Mouse (Mus musculus): Measurements from ENCODE around the gene Adprh.
"Not testable (repeated sequence)": the region's sequence is repeated elsewhere in the genome, so short reads cannot be mapped to it uniquely, and the experiment has no call there.

Gene Adprh

DNA sequence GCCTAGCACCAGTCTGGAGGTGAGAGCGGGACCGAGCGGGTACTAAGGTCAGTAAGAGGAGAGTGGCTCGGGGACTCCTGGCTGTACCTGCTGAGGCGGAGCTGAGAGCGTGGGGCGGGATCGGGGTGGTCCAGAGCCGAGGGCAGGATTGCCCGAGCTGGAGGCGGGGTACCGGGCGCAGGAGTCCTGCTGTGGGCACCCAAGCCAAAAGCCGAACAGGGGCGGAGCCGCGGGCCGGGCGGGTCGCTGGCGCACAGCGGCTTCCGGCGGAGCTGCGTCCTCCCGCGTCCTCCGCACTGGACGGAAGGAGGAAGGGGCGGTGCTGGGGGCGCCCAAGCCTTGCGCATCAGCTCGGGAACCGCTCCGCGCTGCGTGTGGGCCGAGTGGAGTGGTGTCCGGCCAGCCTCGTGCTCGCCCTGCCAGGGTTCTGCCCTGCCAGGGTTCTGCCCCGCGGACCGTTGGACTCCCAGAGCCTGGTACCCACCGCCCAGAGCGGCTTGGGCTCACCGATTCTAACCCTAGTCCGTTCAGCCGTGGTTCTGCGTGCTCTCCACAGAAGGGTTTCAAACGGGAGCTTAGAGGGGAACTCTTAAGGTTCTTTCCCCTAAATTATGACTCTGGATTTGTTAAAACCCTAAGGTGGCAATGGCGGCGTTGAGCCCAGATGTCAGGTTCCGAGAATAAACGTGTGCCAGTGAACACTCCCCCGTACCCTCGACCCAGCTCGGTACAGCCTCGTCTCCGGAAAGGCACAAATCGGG, at the start of gene Adprh:
Gene Adprh, minus strand, starts transcription at position 262 of the 761 bp plus-strand sequence.
- peak; percentile 72 for DNase-seq (ENCODE audit: low read depth)

DNA sequence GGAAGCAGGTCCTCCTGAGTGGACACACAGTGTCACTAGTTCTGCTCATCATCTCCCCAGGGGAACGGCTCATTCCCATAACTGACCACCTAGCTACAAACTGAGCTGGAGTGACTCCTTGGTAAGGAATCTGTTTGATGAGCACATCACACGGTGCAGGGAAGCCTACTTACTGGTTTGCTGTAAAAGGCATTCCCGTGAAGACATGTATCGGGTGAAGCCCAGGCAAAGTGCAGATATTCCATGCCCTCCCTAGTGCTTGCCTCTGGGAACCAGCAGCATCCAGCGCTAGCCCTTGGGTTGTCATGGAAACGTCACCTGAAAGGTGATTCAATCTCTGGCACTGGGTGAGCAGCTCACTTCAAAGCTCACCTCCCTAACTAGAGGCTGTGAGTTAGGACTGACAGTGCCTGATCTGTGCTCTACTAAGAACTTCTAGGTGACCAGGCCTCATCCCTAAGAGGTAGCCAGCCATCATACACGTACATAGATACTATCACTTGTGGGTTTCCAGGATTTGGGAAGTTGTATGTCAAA, 44.2 kb upstream of the Adprh start:
- no peak for DNase-seq (ENCODE audit: low read depth)

DNA sequence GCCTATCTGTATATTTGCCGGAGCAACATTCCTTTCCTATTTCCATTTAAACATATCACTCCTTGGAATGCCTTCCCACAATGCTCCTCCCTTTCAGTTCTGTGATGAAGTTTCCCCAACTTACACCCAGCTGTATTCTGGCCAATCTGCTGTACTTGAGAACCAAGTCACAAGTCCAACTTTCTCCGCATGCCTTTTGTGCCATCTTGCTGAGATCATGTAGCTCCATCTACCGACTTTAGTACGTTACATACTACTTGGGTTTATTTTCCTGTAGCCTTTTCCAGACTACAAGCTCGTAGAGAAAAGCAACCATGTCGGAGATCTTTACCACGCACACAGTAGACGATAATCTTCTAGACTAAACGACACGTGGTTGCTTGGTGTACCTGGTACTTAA, 41.4 kb upstream of the Adprh start:
- DNase-seq (ENCODE audit: low read depth) = no peak

DNA sequence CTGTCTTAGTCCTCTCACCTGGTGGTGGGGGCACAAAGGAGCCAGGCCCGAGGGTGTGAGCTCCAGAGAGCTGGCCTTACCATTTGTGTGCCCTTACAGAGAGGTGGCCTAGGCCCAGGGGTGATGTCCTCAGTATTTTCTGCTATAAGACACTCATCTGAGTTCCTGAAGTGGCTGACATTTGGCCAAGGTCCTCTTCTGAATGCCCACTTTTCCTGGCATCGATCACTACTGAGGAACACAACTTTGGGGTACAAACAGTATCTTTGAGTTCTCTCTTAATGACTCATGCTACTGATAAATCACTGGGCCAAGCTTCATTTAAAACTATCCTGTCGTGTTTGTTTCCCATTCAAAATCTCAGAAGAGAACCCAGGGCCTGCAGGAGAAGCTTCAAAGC, 40.0 kb upstream of the Adprh start:
- DNase-seq (ENCODE audit: low read depth) = no peak

DNA sequence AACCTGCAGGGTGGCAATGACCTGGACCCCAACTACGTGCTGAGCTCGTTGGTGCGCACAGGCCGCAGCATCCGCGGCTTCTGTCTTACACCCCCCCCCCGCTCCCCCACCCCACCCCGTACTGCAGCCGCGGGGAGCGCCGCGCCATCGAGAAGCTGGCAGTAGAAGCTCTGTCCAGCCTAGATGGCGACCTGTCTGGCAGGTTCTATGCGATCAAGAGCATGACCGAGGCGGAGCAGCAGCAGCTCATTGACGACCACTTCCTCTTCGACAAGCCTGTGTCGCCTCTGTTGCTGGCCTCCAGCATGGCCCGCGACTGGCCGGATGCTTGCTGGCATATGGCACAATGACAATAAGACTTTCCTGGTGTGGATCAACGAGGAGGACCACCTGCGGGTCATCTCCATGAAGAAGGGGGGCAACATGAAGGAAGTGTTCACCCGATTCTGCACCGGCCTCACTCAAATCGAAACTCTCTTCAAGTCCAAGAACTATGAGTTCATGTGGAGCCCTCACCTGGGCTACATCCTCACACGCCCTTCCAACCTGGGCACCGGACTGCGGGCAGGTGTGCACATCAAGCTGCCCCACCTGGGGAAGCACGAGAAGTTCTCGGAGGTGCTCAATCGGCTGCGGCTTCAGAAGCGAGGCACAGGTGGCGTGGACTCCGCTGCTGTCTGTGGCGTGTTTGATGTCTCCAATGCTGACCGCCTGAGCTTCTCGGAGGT, 31.2 kb upstream of the Adprh start:
- no peak for DNase-seq (ENCODE audit: low read depth)

DNA sequence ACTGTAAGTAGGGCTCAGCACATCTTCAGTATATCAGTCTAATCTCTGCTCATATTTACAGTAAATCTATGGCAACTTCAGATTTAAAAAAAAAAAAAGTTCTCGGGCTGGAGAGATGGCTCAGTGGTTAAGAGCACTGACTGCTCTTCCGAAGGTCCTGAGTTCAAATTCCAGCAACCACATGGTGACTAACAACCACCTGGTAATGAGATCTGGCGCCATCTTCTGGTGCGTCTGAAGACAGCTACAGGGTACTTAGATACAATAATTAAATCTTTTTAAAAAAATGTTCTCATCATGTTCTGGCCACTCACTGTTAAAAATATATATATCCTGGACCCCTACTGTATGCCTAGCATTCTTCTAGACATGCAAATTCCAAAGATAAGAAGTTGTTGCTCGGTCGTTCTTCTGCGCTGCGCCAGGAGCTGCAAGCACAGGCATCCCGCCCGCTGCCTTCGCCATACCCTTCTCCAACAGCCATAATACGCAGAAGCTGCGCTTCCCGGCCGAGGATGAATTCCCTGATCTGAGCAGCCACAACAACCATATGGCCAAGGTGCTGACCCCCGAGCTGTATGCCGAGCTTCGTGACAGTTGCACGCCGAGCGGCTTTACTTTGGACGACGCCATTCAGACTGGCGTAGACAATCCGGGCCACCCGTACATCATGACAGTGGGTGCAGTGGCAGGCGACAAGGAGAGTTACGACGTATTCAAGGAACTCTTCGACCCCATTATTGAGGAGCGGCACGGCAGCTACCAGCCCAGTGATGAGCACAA, 30.5 kb upstream of the Adprh start:
- no peak for DNase-seq (ENCODE audit: low read depth)

DNA sequence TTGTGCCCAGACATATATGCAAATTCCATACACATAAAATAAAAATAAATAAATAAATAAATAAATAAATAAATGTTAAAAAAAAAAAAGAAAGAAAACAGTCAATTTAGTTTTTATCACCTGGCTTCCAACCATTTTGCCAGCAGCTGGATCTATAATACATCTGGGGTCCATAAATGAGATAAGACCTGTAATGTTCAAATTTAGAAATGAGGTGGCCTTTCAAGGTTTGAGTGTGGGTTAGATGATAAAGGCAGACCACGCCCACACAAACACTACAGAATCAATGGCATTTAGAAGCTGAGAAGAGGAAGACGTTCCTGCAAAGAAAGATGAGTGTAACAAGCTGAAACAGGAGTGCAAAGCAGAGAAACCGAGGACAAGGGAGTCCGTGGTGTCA, 28.8 kb upstream of the Adprh start:
- DNase-seq (ENCODE audit: low read depth) = no peak

DNA sequence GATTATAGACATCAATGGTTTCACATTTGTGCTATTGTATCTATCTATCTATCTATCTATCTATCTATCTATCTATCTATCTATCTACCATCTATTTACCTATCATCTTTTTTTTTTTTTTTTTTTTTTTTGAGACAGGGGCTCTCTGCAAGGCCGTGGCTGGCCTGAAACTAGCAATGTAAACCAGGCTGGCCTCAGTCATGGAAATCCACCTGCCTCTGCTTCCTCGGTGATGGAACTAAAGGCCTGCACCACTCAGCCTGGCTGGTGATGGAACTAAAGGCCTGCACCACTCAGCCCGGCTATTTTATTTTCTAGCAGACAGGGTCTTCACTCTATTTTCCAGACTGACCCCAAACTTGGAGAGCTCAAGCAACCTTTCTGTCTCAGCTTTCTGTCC, 25.8 kb upstream of the Adprh start:
- no peak for DNase-seq (ENCODE audit: low read depth)

DNA sequence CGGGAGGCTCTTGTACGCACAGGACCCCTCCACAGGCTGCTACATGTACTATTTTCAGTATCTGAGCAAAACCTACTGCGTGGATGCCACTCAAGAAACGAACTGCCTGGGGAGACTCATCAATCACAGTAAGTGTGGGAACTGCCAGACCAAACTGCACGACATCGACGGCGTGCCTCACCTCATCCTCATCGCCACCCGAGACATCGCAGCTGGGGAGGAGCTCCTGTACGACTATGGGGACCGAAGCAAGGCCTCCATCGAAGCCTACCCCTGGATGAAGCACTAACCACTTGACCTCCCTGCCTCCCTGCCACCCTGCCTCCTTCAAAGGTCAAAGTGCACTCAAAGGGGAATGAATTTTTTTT, 24.7 kb upstream of the Adprh start:
- DNase-seq (ENCODE audit: low read depth) = not testable (repeated sequence)

DNA sequence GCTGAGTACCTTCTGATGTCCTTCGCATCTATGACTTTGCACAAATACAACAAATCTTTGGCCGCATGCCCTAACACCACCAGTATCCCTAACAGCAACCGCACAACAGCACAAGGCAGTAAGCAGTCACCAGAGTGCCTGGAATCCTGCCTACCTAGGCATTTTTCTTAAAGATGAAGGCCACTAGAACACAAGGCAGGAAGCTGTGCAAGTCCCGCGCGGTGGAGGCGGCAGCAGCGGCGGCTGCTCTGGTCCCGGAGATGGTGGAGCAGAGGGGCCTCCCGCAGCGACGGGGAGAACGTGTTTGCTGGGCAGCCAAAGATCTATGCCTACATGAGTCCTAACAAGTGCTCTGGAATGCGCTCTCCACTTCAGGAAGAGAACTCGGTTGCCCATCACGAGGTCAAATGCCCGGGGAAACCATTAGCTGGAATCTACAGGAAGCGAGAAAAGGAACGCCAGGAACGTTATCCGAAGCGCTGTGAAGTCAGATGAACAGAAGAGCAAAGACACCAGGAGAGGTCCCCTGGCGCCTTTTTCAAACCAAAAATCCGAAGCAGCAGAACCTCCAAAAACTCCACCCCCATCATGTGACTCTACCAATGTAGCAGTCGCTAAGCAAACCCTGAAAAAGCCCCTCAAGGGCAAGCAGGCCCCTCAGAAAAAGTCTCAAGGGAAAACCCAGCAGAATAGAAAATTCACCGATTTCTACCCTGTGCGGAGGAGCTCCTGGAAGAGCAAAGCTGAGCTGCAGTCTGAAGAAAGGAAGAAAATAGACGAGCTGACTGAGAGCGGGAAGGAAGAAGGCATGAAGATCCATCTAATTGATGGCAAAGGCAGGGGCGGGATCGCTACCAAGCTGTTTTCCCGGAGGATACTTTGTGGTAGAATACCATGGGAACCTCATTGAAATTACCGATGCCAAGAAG, 24.1 kb upstream of the Adprh start:
- no peak for DNase-seq (ENCODE audit: low read depth)

DNA sequence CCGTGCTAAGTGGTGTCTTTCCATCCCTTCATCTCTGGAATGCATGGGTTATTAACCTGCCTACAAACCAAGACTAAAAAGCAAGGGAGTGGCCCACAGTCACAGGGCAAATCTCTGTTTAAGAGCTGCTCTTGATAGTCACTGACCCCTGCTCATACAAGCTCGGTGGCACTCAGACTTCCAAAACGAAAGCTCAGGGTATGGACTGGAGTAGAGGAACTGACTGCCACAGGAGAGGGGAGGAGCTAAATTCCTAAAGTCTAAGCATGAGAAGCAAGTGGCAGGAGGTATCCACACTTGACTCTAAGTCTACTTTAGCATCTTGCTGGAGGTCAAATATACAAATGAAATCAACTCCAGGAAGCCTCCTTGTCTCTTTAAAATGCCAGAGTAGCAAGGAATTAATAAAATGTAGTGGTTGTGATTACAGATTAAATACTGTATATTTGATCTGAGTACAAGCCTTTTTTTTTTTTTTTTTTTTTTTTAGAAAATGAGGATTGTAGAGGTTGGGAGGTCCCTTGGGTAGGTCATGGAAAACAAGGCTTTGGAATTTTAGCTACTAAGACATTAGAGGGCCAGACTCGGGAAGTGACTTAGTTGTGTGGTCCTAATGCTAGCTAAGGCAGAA, 23.3 kb upstream of the Adprh start:
- DNase-seq (ENCODE audit: low read depth) = no peak

DNA sequence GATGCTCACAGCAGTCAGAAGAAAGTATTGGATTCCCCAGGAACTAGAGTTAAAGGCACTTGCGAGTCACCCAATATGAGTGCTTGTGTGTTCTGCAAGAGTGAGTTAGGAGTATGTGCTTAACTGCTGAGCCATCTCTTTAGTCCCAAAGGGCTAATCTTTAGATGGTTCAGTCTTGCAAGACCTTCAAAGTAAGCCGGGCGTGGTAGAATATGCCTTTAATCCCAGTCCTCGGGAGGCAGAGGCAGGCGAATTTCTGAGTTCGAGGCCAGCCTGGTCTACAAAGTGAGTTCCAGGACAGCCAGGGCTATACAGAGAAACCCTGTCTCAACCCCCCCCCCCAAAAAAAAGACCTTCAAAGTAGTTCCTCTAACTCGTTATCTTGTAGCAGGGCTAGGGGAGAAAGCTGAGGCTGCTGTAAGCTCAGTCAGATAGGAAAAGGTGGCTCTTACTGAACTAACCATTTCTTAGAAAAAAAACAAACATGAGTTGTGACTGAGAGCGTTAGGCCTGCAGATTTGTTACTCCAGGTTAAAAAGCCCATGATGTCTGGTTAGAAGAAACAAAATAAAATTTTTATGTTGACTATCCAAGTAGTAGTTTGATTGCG, 22.3 kb upstream of the Adprh start:
- no peak for DNase-seq (ENCODE audit: low read depth)

DNA sequence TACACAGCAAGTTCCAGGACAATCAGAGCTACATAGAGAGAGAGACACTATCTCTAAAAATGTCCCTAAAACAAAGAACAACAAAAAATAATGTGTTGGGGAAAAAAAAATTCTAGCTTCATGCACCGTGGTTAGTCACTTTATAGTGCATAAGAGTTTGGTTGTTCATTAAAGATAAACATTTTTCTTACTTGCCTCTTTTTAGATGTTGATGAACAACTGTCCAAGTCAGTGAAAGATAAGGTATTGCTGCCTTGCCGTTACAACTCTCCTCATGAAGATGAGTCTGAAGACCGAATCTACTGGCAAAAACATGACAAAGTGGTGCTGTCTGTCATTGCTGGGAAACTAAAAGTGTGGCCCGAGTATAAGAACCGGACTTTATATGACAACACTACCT, 21.2 kb upstream of the Adprh start:
- DNase-seq (ENCODE audit: low read depth) = no peak

DNA sequence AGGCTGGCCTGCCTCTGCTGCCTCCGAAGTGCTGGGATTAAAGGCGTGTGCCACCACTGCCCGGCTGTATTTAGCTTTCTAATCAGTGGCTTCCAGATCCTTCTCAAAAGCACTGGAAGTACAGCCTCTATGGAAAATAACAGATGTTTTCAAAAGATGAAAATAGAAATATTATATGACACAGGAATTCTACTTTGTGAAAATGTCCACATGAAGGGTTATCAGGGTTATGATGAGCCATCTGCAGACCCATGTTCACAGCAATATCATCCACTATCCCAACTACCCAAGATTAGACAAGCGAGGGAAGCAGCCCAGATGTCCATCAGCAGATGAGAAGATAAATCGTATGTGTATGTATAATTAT, 20.0 kb upstream of the Adprh start:
- DNase-seq (ENCODE audit: low read depth) = no peak

DNA sequence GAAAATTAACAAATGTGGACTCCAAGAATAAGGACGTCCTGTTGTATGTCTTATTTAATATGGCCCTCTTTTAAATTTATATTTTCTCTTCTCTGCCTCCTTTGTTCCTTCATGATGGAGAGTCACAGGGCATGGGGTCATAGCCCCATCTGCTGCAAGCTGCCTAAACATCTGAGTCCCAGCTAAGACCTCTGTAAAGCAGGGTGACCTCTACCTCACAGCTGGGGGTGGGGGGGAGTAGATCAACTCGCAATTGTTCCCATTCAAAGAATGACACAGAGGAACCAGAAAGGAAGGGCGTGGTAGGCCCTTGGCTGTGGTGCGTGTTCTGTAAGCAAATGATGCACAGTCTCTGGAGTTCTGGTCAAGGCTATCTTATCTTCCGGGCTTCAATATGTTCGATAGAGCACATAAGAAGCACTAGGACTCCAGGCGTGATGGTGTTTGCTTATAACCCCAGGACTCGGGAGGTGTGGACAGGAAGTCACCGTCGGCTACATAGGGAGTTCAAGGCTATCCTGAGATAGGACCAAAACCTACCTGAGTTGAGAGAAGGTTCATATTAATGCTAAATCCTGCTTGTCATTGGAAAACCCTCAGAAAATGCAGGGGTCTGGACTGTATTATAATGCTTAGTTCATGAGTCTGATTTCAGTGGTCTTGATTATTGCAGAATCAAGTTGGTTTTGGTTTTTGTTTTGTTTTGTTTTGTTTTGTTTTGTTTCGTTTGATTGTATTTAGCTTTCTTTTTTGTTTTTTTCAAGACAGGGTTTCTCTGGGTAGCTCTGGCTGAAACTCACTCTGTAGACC, 19.4 kb upstream of the Adprh start:
- DNase-seq (ENCODE audit: low read depth) = no peak

DNA sequence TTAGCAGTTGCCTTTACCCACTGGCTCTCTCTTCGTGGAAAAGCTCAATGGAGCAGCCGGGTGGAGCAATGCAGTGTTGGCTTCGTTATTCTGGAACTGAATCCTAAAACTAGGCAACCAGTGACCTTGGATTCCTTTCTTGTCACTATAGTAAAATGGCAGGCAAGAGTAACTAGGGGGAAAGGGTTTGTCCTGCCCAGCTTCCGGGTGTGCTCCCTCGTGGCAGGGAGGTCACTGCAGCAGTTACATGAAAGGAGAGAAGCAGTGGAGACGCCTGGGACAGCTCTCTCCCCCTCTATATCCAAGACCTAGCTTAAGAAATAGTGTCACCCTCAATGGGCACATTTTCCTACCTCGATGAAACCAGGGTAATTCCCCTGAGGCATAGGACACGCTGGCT, 16.9 kb upstream of the Adprh start:
- no peak for DNase-seq (ENCODE audit: low read depth)

DNA sequence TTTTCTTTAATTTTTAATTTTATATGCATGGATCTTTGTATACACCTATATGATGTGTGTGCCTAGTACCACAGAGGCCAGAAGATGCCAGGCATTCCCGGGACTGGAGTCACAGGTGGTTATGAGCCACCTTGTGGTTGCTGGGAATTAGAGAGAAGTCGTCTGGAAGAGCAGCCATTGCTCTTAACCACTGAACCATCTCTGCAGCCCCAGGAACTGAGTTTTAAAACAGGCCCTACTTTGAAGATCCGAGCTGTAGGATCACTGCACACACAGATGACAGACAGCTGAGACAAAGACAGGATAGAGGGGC, 16.2 kb upstream of the Adprh start:
- no peak for DNase-seq (ENCODE audit: low read depth)

DNA sequence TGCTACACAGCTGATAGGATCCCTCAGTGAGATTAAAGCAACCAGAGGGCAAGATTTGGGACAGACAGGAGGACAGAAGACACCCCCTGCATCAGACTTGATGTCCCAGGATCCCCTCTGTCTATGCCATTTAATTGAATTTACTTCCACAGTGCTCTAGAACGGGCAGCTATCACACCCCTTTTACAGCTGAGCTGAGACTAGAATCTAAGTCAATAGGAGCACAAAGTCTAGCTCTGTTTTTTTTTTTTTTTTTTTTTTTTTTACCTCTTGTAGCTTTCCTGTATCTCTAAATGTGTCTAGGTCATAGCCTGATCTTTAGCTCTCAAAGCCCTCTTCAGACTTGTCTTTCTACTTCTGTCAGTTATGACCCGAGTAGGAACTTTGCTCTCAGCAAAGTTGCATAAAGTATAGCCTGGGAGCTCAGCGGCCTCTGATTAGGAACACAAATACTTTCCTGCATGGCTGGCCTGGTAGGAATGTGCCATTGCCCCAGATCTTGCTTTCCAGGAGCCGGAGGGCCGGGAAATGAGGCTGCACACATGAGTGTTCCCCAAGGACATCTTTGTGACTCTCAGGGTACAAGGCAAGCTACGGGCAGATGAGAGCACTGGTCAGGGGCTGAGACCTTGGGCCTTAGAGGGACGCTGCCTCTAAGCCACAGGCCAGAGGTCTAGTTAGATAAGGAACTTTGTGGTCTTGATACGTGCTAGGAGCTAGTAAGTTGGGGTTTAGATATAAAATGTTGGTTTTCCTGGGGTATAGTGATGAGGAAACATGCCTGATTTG, 15.6 kb upstream of the Adprh start:
- no peak for DNase-seq (ENCODE audit: low read depth)

Data from c-Kit-positive CD71-negative TER-119-negative erythroid progenitor cells, embryonic 14.5 days (primary cell).